Mouse (Mus musculus) limb, embryonic 15.5 days (tissue): ENCODE results near the gene Gm20905. TPM values are rescaled to one million over a fixed set of nuclear protein-coding genes. Genes with fewer than 3 reads are reported as not detected.
"Not testable (repeated sequence)": the region's sequence is repeated elsewhere in the genome, so short reads cannot be mapped to it uniquely, and the experiment has no call there.

ENCODE experiments used
- ATAC-seq: fragments of 200-750 bp; cut with Nextera tagmentation; 2 replicates; pipeline ENCODE4 v1.8.0; 2017; ENCODE audit warnings: low read depth, moderate TSS enrichment; ENCODE audit not compliant: insufficient number of reproducible peaks, low FRiP score, low TSS enrichment
- H3K27ac ChIP-seq: fragments of 300-500 bp; sonication (generic); 2 replicates; pipeline ENCODE4 v1.5.1; 2015; ENCODE audit warnings: moderate library complexity, mild to moderate bottlenecking, inconsistent platforms
- H3K27me3 ChIP-seq: fragments of 300-500 bp; sonication (generic); 2 replicates; pipeline ENCODE4 v1.6.1; 2015; ENCODE audit warnings: inconsistent platforms
- H3K36me3 ChIP-seq: fragments of 300-500 bp; sonication (generic); 2 replicates; pipeline ENCODE4 v1.6.1; 2015; ENCODE audit warnings: inconsistent platforms
- H3K4me1 ChIP-seq: fragments of 300-500 bp; sonication (generic); 2 replicates; pipeline ENCODE4 v1.6.1; 2015; ENCODE audit warnings: inconsistent platforms
- H3K4me2 ChIP-seq: fragments of 300-500 bp; sonication (generic); 2 replicates; pipeline ENCODE4 v1.6.1; 2015; ENCODE audit warnings: mild to moderate bottlenecking, inconsistent platforms
- H3K4me3 ChIP-seq: fragments of 300-500 bp; sonication (generic); 2 replicates; pipeline ENCODE4 v1.5.1; 2015; ENCODE audit warnings: mild to moderate bottlenecking, inconsistent platforms
- H3K9ac ChIP-seq: fragments of 300-500 bp; sonication (generic); 2 replicates; pipeline ENCODE4 v1.6.1; 2015; ENCODE audit warnings: inconsistent platforms
- H3K9me3 ChIP-seq: fragments of 300-500 bp; sonication (generic); 2 replicates; pipeline ENCODE4 v1.6.1; 2016; ENCODE audit warnings: inconsistent platforms
- WGBS: fragments of 180-500 bp; shearing (Covaris S2); methylation state at CpG from one replicate; pipeline ENCODE4 v1.1.7; 2015; 5-methylcytosine and 5-hydroxymethylcytosine counted together
- polyA plus RNA-seq: library from polyadenylated mRNA; unstranded; fragments of >200 nt; fragmentation: Nextera tagmentation; extraction: Ambion mirVana; gene quantifications from 2 replicates; pipeline ENCODE4 v1.2.1, GENCODE M21; 2015

The Gm20905 gene
- polyA plus RNA-seq = not detected in 2 replicates

DNA sequence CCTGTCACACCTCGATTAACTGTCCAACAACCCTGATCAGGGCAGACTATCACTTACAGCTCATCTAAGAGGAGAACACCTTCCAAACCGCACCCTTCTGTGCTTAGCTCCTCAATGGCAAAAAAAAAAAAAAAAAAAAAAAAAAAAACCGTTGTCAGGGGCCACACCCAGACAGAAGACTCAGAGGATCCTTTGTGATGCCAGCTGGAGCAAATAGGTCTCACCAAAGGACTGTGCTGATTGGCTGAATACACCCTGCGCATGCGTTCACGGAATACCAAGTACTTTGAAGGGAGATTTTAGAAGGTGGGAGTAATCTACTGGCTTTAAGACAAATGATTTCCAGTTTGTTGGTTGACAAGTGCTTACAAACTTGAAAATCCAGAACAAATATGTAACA, at the start of gene Gm20905:
Gene Gm20905 (minus strand): TSS at position 101 of the 400 bp plus-strand sequence.
- H3K4me2 ChIP-seq, H3K27ac ChIP-seq, H3K4me3 ChIP-seq, H3K9me3 ChIP-seq, ATAC-seq, H3K9ac ChIP-seq, H3K36me3 ChIP-seq, H3K4me1 ChIP-seq, H3K27me3 ChIP-seq: not testable (repeated sequence)
- WGBS = no CpG with 5 or more reads among the region's 6 CpGs
